Mouse (Mus musculus) liver, embryonic 16.5 days (tissue): ENCODE results near the gene Swsap1. TPM values are rescaled to one million over a fixed set of nuclear protein-coding genes. Genes with fewer than 3 reads are reported as not detected.

Experiments used
- ATAC-seq: fragments of 200-750 bp; cut with Nextera tagmentation; 2 replicates; pipeline ENCODE4 v1.8.0; 2017; ENCODE audit warnings: low read depth, mild to moderate bottlenecking, moderate number of reproducible peaks, moderate library complexity
- H3K27ac ChIP-seq: fragments of 300-500 bp; sonication (generic); 2 replicates; pipeline ENCODE4 v1.5.1; 2014; ENCODE audit warnings: mild to moderate bottlenecking, low read length
- H3K27me3 ChIP-seq: fragments of 300-500 bp; sonication (generic); 2 replicates; pipeline ENCODE4 v1.6.1; 2014; ENCODE audit warnings: low read depth, low read length, mixed read lengths; ENCODE audit not compliant: control insufficient read depth, insufficient read depth
- H3K36me3 ChIP-seq: fragments of 300-500 bp; sonication (generic); 2 replicates; pipeline ENCODE4 v1.6.1; 2014; ENCODE audit warnings: mild to moderate bottlenecking; ENCODE audit not compliant: control insufficient read depth, insufficient read depth
- H3K4me1 ChIP-seq: fragments of 300-500 bp; sonication (generic); 2 replicates; pipeline ENCODE4 v1.6.1; 2014; ENCODE audit warnings: low read depth, low read length, mixed read lengths; ENCODE audit not compliant: control insufficient read depth
- H3K4me2 ChIP-seq: fragments of 300-500 bp; sonication (generic); 2 replicates; pipeline ENCODE4 v1.6.1; 2014; ENCODE audit warnings: low read depth, low read length, mixed read lengths
- H3K4me3 ChIP-seq: fragments of 300-500 bp; sonication (generic); 2 replicates; pipeline ENCODE4 v1.5.1; 2014; ENCODE audit warnings: low read depth, mild to moderate bottlenecking, low read length
- H3K9ac ChIP-seq: fragments of 300-500 bp; sonication (generic); 2 replicates; pipeline ENCODE4 v1.6.1; 2014; ENCODE audit warnings: low read depth, low read length
- H3K9me3 ChIP-seq: fragments of 300-500 bp; sonication (generic); replicated peaks from 2 replicates; pipeline ENCODE4 v1.6.1; 2016; ENCODE audit warnings: low read length; ENCODE audit not compliant: control insufficient read depth
- WGBS: fragments of 180-500 bp; shearing (Covaris S2); extraction: QIAGEN DNeasy Blood & Tissue Kit; methylation state at CpG from one replicate; pipeline ENCODE4 v1.1.7; 2014; ENCODE audit not compliant: insufficient replicate concordance; 5-methylcytosine and 5-hydroxymethylcytosine counted together
- polyA plus RNA-seq: library from polyadenylated mRNA; unstranded; fragments of >200 nt; fragmentation: Nextera tagmentation; extraction: Ambion mirVana; gene quantifications from 2 replicates; pipeline ENCODE4 v1.2.1, GENCODE M21; 2015

Gene Swsap1
- polyA plus RNA-seq, 1 experiment from 2014 or later = 2.1 TPM

DNA sequence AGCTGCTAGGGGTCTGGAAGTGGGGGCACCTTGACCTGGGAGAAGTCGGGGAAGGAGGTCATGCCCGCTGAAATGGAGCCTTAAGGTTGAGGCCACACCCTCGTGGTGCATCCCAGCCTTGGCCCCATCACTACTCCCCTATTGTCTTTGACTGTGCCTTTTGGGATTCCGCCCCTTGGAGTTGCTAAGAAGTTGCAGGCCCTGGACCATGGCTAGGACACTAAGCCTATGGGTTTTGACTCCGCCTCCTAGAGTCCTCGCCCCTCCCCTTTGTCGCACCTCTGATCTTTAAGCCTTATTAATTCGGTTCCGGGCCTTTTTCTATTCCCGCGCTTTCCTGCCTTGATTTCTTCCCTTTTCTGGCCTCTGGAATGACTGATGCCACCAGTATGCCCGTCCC is 11.9 kb upstream of the Swsap1 start:
- Histone ChIP-seq H3K36me3 (no peaks in the 10 kb centered on the region), H3K27ac (no peak overlapping the region), H3K9me3 (no peaks in the 10 kb centered on the region), H3K4me3 (no peak overlapping the region), H3K4me2 (no peak overlapping the region), H3K27me3 (no peaks in the 10 kb centered on the region; the same call in 1 of the 2 replicates), H3K4me1 (peaks cover 4% of the 10 kb centered on the region; the same call in 1 of the 2 replicates), H3K9ac (no peak overlapping the region)
- no peak for ATAC-seq
- WGBS = 52% methylated on average over 12 of the region's 12 CpGs

DNA sequence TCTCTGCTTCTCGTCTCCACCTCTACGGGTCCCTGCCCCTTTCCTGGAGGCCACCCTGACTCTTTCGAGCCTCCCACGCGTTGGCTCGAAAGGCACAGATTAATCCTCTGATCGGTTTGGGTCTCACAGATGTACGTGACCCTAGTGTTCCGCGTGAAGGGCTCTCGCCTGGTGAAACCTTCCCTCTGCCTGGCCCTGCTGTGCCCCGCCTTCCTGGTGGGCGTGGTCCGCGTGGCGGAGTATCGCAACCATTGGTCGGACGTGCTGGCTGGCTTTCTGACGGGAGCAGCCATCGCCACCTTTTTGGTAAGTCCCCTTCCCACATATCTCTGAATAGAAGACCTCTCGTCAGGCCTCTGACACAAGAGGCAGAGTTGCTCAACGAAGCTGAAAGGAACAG is 11.3 kb upstream of the Swsap1 start:
- ATAC-seq = peak; percentile 50; the same call in 1 of the 2 replicates
- Histone ChIP-seq H3K27ac (no peak overlapping the region), H3K9me3 (no peaks in the 10 kb centered on the region), H3K36me3 (no peaks in the 10 kb centered on the region), H3K4me1 (peaks cover 4% of the 10 kb centered on the region; the same call in 1 of the 2 replicates), H3K27me3 (peaks cover 2% of the 10 kb centered on the region), H3K4me3 (no peak overlapping the region), H3K4me2 (no peak overlapping the region), H3K9ac (no peak overlapping the region)
- 18% methylated on average over 23 of the region's 23 CpGs for whole genome bisulfite sequencing

DNA sequence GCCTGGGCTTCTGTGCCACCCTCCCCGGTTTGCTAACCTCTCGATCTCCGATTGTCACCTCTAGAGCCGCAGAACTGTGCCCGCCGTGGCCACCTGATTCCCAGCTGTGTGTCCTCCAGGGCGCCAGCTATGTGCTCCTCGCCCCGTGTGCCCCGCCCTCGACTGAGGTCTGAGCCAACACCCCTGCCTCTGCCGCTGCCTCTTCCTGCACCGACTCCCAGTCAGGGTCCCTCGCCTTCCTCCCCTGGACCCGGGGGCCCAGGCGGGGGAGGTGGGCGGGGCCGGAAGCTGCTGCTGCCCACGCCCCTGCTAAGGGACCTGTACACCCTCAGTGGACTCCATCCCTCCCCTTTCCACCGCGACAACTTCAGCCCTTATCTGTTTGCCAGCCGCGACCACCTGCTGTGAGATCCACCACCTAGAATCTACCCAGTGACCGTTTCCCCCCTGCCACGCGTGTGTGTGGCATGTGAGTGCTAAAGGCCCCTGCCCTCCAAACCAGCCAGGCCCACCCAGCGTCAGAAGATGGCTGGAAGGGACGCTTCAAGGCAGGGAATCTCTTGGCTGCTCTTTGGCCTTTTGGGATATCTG is 7.9 kb upstream of the Swsap1 start:
- Histone ChIP-seq H3K9me3 (no peaks in the 10 kb centered on the region), H3K27ac (no peak overlapping the region), H3K4me1 (peaks cover 4% of the 10 kb centered on the region; the same call in 1 of the 2 replicates), H3K27me3 (peaks cover 2% of the 10 kb centered on the region), H3K9ac (no peak overlapping the region), H3K36me3 (no peaks in the 10 kb centered on the region), H3K4me3 (no peak overlapping the region), H3K4me2 (no peak overlapping the region)
- WGBS = 3% methylated on average over 28 of the region's 28 CpGs
- ATAC-seq = no peak

DNA sequence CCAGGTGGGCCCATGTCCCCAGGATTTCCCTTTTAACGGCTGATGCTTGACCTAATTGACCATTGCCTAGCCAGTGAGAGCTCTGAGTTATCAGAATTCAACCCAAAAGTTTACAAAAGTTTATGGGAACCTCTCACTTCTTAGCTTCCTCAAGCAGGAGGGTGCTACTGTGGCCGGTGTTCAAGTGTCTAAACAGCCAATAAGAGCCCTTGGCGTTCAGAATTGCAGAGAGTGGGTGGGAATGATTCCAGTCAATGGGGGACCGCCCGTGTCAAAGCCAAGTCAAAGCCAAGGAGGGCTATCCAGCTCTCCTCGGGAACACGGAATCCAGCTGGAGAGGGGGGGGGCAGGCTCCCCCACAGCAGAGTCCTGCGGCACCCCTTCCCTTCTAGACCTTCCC is 7.4 kb upstream of the Swsap1 start:
- Histone ChIP-seq H3K4me1 (peaks cover 4% of the 10 kb centered on the region; the same call in 1 of the 2 replicates), H3K4me3 (no peak overlapping the region), H3K9ac (no peak overlapping the region), H3K4me2 (no peak overlapping the region), H3K27ac (no peak overlapping the region), H3K9me3 (no peaks in the 10 kb centered on the region), H3K36me3 (no peaks in the 10 kb centered on the region), H3K27me3 (peaks cover 2% of the 10 kb centered on the region)
- WGBS = 33% methylated on average over 8 of the region's 8 CpGs
- ATAC-seq = no peak

DNA sequence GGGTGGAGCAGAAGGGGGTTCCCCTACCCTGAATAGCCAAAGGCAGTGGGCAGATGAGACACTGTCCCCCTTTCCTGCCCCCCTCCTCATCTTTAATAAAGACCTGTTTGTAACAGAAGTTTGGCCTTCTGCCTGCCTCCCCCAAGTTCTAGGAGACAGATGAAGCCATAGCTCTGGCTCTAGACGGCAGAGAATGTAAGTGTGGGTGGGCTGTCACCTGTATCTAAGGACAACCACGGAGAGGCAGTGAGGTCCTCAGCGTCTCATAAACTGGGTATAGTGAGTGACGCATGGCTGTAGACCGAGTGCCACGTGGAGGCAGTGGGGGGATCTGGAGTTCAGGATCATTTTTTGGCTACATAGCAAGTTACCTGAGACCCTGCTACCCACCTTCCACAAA is 6.8 kb upstream of the Swsap1 start:
- Histone ChIP-seq H3K9me3 (no peaks in the 10 kb centered on the region), H3K9ac (no peak overlapping the region), H3K36me3 (no peaks in the 10 kb centered on the region), H3K27me3 (peaks cover 2% of the 10 kb centered on the region), H3K4me3 (no peak overlapping the region), H3K4me2 (no peak overlapping the region), H3K27ac (no peak overlapping the region), H3K4me1 (peaks cover 4% of the 10 kb centered on the region; the same call in 1 of the 2 replicates)
- ATAC-seq = no peak
- WGBS = 55% methylated on average over 6 of the region's 6 CpGs

DNA sequence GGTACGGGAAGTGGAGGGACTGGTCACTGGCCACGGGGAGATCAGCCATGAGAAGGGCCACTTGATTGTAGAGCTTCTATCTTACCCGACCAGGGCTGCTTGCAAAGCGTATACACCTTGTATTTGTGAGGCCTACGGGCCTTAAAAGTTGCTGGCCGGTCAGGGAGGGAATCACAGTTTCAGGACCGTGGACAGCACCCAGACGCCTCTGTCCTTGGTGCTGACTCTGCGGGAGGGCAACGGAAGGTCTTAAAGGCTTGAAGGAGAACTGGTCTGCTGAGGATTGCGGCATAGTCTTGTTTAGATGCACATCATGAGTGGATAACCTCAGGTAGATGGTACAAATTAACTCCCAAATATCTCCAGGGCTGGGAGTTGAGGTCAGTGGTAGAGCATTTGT is 5.2 kb upstream of the Swsap1 start:
- peaks cover 5% of the 10 kb centered on the region for H3K4me1 ChIP-seq
- H3K4me3 ChIP-seq = no peak overlapping the region
- no peak overlapping the region for H3K27ac ChIP-seq
- H3K4me2 ChIP-seq = no peak overlapping the region
- H3K36me3 ChIP-seq = no peaks in the 10 kb centered on the region
- ATAC-seq = no peak
- peaks cover 2% of the 10 kb centered on the region for H3K27me3 ChIP-seq
- no peak overlapping the region for H3K9ac ChIP-seq
- WGBS = 14% methylated on average over 11 of the region's 11 CpGs
- no peaks in the 10 kb centered on the region for H3K9me3 ChIP-seq

DNA sequence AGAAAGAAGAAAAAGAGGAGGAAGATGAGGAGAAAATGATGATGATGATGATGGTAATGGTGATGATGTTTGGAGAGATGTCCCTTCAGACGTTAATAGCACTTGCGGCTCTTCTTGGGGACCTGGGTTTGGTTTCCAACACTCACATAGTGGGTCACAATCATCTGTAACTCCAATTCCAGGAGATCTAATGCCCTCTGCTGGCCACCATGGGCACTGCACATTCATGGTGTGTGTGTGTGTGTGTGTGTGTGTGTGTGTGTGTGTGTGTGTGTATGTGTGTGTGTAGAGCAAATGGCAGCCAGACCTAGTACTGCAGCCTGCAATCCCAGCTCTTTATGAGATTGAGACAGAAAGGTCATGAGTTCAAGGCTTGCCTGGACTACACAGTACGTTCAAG is 3.6 kb upstream of the Swsap1 start:
- H3K36me3 ChIP-seq = no peaks in the 10 kb centered on the region
- no peak overlapping the region for H3K4me2 ChIP-seq
- H3K4me3 ChIP-seq = no peak overlapping the region
- no peak overlapping the region for H3K27ac ChIP-seq
- ATAC-seq = no peak
- H3K27me3 ChIP-seq = peaks cover 2% of the 10 kb centered on the region
- 73% methylated on average over 3 of the region's 3 CpGs for WGBS
- no peak overlapping the region for H3K9ac ChIP-seq
- H3K9me3 ChIP-seq = no peaks in the 10 kb centered on the region
- H3K4me1 ChIP-seq = peaks cover 12% of the 10 kb centered on the region

DNA sequence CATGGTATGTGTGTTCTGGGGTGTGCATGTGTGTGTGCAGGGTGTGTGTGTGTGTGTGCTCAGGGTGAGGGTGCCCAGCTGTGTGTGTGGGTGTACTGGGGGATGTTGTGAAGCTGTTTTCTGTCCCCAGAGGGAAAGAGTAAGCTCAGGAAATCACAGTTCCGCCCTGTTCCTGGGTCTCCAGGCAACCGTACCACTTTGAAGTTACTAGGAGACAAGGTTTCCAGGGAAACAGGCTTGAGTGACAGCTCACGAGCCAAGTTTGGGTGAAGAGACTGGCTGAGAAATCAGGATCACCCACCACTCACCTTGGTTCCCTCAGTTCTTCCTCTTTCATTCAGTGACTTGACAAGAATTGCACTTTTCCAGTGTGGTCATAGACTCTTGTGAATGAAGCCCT is 2.0 kb upstream of the Swsap1 start:
- 19% methylated on average over 3 of the region's 3 CpGs for WGBS
- Histone ChIP-seq H3K27me3 (peaks cover 2% of the 10 kb centered on the region; the same call in 1 of the 2 replicates), H3K27ac (no peak overlapping the region), H3K4me3 (no peak overlapping the region), H3K9ac (no peak overlapping the region), H3K9me3 (no peaks in the 10 kb centered on the region), H3K36me3 (peaks cover 8% of the 10 kb centered on the region), H3K4me1 (peaks cover 20% of the 10 kb centered on the region), H3K4me2 (no peak overlapping the region)
- ATAC-seq = no peak

DNA sequence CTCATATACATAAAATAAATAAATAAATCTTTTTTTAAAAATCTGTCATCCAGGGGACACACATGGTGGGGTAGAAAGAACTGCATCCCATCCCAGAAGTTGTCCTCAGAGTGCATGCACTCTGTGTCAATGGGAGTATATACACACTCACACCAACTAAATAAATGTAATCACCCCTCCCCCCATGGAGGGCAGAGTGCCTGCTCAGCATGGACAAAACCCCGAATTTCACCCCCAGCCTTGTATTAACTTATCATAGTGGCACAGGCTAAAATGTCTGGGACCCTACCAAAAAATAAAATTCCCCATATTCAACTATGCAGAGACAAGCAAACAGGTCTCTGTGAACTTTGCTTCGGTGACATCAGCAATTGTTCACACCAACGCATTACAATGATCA is 920 bp upstream of the Swsap1 start:
- WGBS = 67% methylated on average over 3 of the region's 3 CpGs
- no peak overlapping the region for H3K27ac ChIP-seq
- peak overlapping the region; percentile 89 for H3K4me2 ChIP-seq
- H3K9ac ChIP-seq = no peak overlapping the region; the same call in 1 of the 2 replicates
- peak overlapping the region; percentile 76 for H3K4me3 ChIP-seq
- peaks cover 18% of the 10 kb centered on the region for H3K36me3 ChIP-seq
- H3K27me3 ChIP-seq = no peaks in the 10 kb centered on the region
- ATAC-seq = no peak
- peaks cover 30% of the 10 kb centered on the region for H3K4me1 ChIP-seq
- H3K9me3 ChIP-seq = no peaks in the 10 kb centered on the region
